In the genomic region with DNA sequence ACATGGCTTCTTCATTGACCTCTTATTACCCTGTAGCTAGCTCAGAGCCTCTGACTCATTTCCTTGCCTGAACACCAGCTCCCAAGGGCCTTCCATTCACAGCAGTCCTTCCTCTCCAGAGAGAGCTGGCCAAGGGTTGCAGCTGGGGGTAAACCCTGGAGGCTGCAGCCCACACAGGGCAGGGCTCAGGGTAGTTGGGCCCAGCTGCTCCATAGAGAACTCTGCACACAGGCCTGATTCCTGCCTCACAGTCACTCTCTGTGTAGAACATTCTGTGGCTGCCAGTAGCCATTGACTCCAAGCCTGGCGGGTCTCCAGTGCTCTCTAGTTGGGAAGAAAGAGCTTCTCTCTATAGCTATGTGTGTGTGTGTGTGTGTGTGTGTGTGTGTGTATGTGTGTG, we compare ENCODE assay signal across 7 mouse cellular contexts.
A peak's percentile ranks its signal among the peaks of the same experiment; 100 is the strongest.
DNase-seq lines count a peak whose midpoint lies in the region; ATAC-seq and TF ChIP-seq lines count a peak whose summit lies in the region.

No protein-coding gene starts in this region.

- H3K4me2 ChIP-seq in midbrain, embryonic 15.5 days = no peak overlapping the region
- no peak overlapping the region for H3K4me2 ChIP-seq in intestine, postnatal 0 days (replicated peaks; ENCODE audit: low read depth)

- H3K9me3 ChIP-seq in midbrain, embryonic 10.5 days (replicated peaks) = no peaks in the 10 kb centered on the region
- no peaks in the 10 kb centered on the region for H3K9me3 ChIP-seq in midbrain, embryonic 15.5 days
- H3K9me3 ChIP-seq in embryonic facial prominence, embryonic 10.5 days = no peaks in the 10 kb centered on the region
- no peaks in the 10 kb centered on the region for H3K9me3 ChIP-seq in forebrain, embryonic 10.5 days
- H3K9me3 ChIP-seq in intestine, postnatal 0 days (ENCODE audit: control insufficient read depth) = no peaks in the 10 kb centered on the region

- DNase-seq in midbrain, embryonic 10.5 days (ENCODE audit: low spot score) = no peak
- no peak for DNase-seq in embryonic facial prominence, embryonic 10.5 days (ENCODE audit: low spot score)
- peak; percentile 74 for DNase-seq in heart, postnatal 4 days
- peak; percentile 23 to 25 for DNase-seq in left cerebral cortex, postnatal 36 days (ENCODE audit: low spot score in 2 of 2)
- no peak for DNase-seq in forebrain, embryonic 10.5 days (ENCODE audit: extremely low spot score, low spot score)

- 97% methylated on average over 1 of the region's 1 CpGs for WGBS in midbrain, embryonic 10.5 days
- WGBS in midbrain, embryonic 15.5 days = 100% methylated on average over 1 of the region's 1 CpGs
- WGBS in embryonic facial prominence, embryonic 10.5 days = 88% methylated on average over 1 of the region's 1 CpGs
- WGBS in forebrain, embryonic 10.5 days = 94% methylated on average over 1 of the region's 1 CpGs
- 95% methylated on average over 1 of the region's 1 CpGs for WGBS in intestine, postnatal 0 days

- 0 out of 2 replicates have a peak overlapping the region, but pooled peaks have one; percentile 5 for H3K27ac ChIP-seq in midbrain, embryonic 10.5 days (replicated peaks)
- no peak overlapping the region for H3K27ac ChIP-seq in midbrain, embryonic 15.5 days
- H3K27ac ChIP-seq in embryonic facial prominence, embryonic 10.5 days (replicated peaks) = peak overlapping the region; percentile 21; the same call in 1 of the 2 replicates
- H3K27ac ChIP-seq in forebrain, embryonic 10.5 days = no peak overlapping the region
- no peak overlapping the region for H3K27ac ChIP-seq in intestine, postnatal 0 days (ENCODE audit: low read depth, low read length)

- H3K27me3 ChIP-seq in midbrain, embryonic 10.5 days (ENCODE audit: low read depth, poor library complexity, severe bottlenecking) = no peaks in the 10 kb centered on the region
- no peaks in the 10 kb centered on the region for H3K27me3 ChIP-seq in midbrain, embryonic 15.5 days (replicated peaks)
- no peaks in the 10 kb centered on the region for H3K27me3 ChIP-seq in embryonic facial prominence, embryonic 10.5 days (replicated peaks; ENCODE audit: low read depth, poor library complexity, severe bottlenecking)
- no peaks in the 10 kb centered on the region for H3K27me3 ChIP-seq in forebrain, embryonic 10.5 days (ENCODE audit: poor library complexity, severe bottlenecking)
- H3K27me3 ChIP-seq in intestine, postnatal 0 days (replicated peaks; ENCODE audit: control insufficient read depth, insufficient read depth, low read length) = no peaks in the 10 kb centered on the region

- intact Hi-C loops in left cerebral cortex, postnatal 36 days (cut with DNase I) = no loop called here

- H3K4me3 ChIP-seq in midbrain, embryonic 10.5 days = no peak overlapping the region
- H3K4me3 ChIP-seq in midbrain, embryonic 15.5 days = no peak overlapping the region
- H3K4me3 ChIP-seq in embryonic facial prominence, embryonic 10.5 days = no peak overlapping the region
- H3K4me3 ChIP-seq in forebrain, embryonic 10.5 days = no peak overlapping the region
- no peak overlapping the region for H3K4me3 ChIP-seq in intestine, postnatal 0 days (ENCODE audit: low read depth, low read length)

- H3K4me1 ChIP-seq in midbrain, embryonic 10.5 days = peaks cover 26% of the 10 kb centered on the region
- H3K4me1 ChIP-seq in midbrain, embryonic 15.5 days = no peaks in the 10 kb centered on the region
- peaks cover 21% of the 10 kb centered on the region for H3K4me1 ChIP-seq in embryonic facial prominence, embryonic 10.5 days
- H3K4me1 ChIP-seq in forebrain, embryonic 10.5 days = peaks cover 24% of the 10 kb centered on the region
- H3K4me1 ChIP-seq in intestine, postnatal 0 days (replicated peaks; ENCODE audit: control insufficient read depth, insufficient read depth, low read length) = peaks cover 13% of the 10 kb centered on the region; the same call in 1 of the 2 replicates

- ATAC-seq in midbrain, embryonic 15.5 days (replicated peaks) = no peak
- ATAC-seq in intestine, postnatal 0 days = no peak

- H3K9ac ChIP-seq in midbrain, embryonic 15.5 days = no peak overlapping the region
- no peak overlapping the region for H3K9ac ChIP-seq in intestine, postnatal 0 days (ENCODE audit: low read depth, low read length)

- TF ChIP-seq CTCF in intestine, postnatal 0 days (IDR thresholded peaks at IDR 0.05; ENCODE audit: low read depth) = no peak

- H3K36me3 ChIP-seq in midbrain, embryonic 10.5 days = no peaks in the 10 kb centered on the region
- H3K36me3 ChIP-seq in midbrain, embryonic 15.5 days (replicated peaks) = no peaks in the 10 kb centered on the region
- no peaks in the 10 kb centered on the region for H3K36me3 ChIP-seq in embryonic facial prominence, embryonic 10.5 days (replicated peaks)
- H3K36me3 ChIP-seq in forebrain, embryonic 10.5 days (replicated peaks) = no peaks in the 10 kb centered on the region
- H3K36me3 ChIP-seq in intestine, postnatal 0 days (ENCODE audit: control insufficient read depth, insufficient read depth) = no peaks in the 10 kb centered on the region

Comparison
In these comparisons a context has a peak if more than half of its experiments do, and no peak if none do; other contexts are left out.
1. H3K27ac ChIP-seq: peak in midbrain, embryonic 10.5 days (single experiment) and embryonic facial prominence, embryonic 10.5 days (single experiment); none in midbrain, embryonic 15.5 days (single experiment), forebrain, embryonic 10.5 days (single experiment) and intestine, postnatal 0 days (single experiment).
2. DNase-seq: peak in heart, postnatal 4 days (single experiment) and left cerebral cortex, postnatal 36 days (2 of 2); none in midbrain, embryonic 10.5 days (single experiment), embryonic facial prominence, embryonic 10.5 days (single experiment) and forebrain, embryonic 10.5 days (single experiment).